Mouse (Mus musculus): ENCODE measurements around the gene Gtf2ird1.

DNA sequence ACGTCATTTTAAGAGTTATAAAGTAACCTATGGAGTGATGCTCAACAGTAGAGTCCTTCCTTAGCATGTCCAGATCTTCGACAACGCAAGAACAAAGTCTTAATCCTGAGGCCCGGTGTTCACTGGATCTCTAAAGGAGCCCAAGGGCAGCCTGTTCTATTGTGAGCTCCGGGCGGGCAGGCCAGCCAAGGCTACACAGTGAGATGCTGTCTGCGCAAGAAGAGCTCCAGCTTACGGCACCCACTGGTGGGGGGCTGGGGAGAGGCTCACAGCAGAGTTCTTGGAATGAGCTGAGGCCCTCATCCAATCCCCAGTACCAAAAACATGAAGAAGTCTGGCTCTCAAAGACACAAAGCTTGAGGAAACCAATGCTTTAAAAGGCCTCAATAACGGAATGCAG, 146.3 kb downstream of the Gtf2ird1 start:
- TF ChIP-seq POLR2A (IDR thresholded peaks at IDR 0.05; ENCODE audit: extremely low read depth, insufficient read depth, low read length) (no peak), CTCF (IDR thresholded peaks at IDR 0.05; ENCODE audit: extremely low read depth, insufficient read depth, low read length) (no peak)
